Mouse (Mus musculus) limb, embryonic 10.5 days (tissue): ENCODE data around the gene Urb2. TPM values are rescaled to one million over a fixed set of nuclear protein-coding genes. Genes with fewer than 3 reads are reported as not detected.

ENCODE experiments used
- DNase-seq: peaks from one replicate; pipeline ENCODE4 v3.0.0-alpha.2; 2017; ENCODE audit warnings: low spot score
- H3K27ac ChIP-seq: fragments of 300-500 bp; sonication (generic); 2 replicates; pipeline ENCODE4 v1.5.1; 2016; ENCODE audit warnings: mild to moderate bottlenecking
- H3K27me3 ChIP-seq: fragments of 300-500 bp; sonication (generic); 2 replicates; pipeline ENCODE4 v1.6.1; 2016; ENCODE audit warnings: low read depth, mild to moderate bottlenecking; ENCODE audit not compliant: poor library complexity, severe bottlenecking
- H3K36me3 ChIP-seq: fragments of 300-500 bp; sonication (generic); 2 replicates; pipeline ENCODE4 v1.6.1; 2016; ENCODE audit warnings: mild to moderate bottlenecking, moderate library complexity
- H3K4me1 ChIP-seq: fragments of 300-500 bp; sonication (generic); 2 replicates; pipeline ENCODE4 v1.6.1; 2016
- H3K4me3 ChIP-seq: fragments of 300-500 bp; sonication (generic); 2 replicates; pipeline ENCODE4 v1.5.1; 2016; ENCODE audit warnings: mild to moderate bottlenecking, moderate library complexity
- H3K9me3 ChIP-seq: fragments of 300-500 bp; sonication (generic); replicated peaks from 2 replicates; pipeline ENCODE4 v1.6.1; 2016; ENCODE audit warnings: mild to moderate bottlenecking
- WGBS: fragments of 180-500 bp; shearing (Covaris S2); methylation state at CpG from one replicate; pipeline ENCODE4 v1.1.7; 2016; 5-methylcytosine and 5-hydroxymethylcytosine counted together
- polyA plus RNA-seq: library from polyadenylated mRNA; unstranded; fragments of >200 nt; fragmentation: Nextera tagmentation; extraction: Ambion mirVana; gene quantifications from 2 replicates; pipeline ENCODE4 v1.2.1, GENCODE M21; 2016

Gene Urb2
- polyA plus RNA-seq, 1 experiment from 2014 or later: 8.4 TPM

GRCm38 (mm10) chr8:124070363-124071324 is 49.3 kb downstream of the Urb2 start:
- H3K4me1 ChIP-seq: peaks cover 35% of the 10 kb centered on the region
- peak overlapping the region; percentile 23; the same call in 1 of the 2 replicates for H3K27ac ChIP-seq
- peak; percentile 48 for DNase-seq
- WGBS: 39% methylated on average over 18 of the region's 18 CpGs
- no peaks in the 10 kb centered on the region for H3K36me3 ChIP-seq
- no peaks in the 10 kb centered on the region for H3K27me3 ChIP-seq
- H3K4me3 ChIP-seq: no peak overlapping the region
- H3K9me3 ChIP-seq: no peaks in the 10 kb centered on the region

DNA sequence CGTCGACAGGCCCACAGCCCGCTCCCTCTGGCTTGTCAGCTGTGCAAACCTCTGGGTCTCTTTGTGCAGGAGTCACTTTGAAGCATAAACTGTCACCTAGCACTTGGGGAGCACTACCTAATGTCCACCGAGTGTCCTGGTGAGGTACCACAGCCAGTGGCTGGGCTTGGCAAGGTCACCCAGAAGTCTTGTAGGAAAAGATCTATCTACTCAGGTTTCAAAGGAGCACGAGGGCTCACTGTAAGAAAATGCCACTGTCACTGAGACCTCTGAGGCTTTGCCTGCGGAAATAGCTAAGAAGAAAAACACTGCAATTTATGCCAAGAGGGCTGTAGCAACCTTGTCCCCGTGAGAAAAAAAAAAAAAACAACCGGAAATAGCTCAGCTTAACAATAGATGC is 54.7 kb downstream of the Urb2 start:
- WGBS: 53% methylated on average over 8 of the region's 8 CpGs
- H3K9me3 ChIP-seq: no peaks in the 10 kb centered on the region
- no peaks in the 10 kb centered on the region for H3K27me3 ChIP-seq
- H3K36me3 ChIP-seq: no peaks in the 10 kb centered on the region
- H3K4me3 ChIP-seq: no peak overlapping the region
- H3K27ac ChIP-seq: peak overlapping the region; percentile 2; the same call in 1 of the 2 replicates
- peaks cover 34% of the 10 kb centered on the region for H3K4me1 ChIP-seq
- no peak for DNase-seq

DNA sequence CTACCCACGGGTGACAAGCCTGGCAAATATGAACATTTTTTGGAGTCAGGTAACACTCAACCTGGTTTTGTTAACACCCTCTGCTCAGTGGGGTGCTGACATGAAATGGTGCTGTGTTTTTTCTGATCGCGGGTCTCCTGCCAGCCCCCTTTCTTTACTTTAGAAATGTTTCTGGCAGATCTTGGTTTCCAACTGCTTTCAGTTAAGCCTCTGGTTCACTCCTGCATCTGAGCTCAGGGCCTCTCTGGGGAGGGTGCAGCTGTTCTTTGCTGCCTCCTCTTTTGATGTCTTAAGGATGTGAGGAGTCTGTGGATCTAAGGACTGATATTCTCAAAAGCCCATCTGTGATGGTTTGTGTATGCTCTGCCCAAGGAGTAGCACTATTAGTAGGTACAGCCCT is 55.1 kb downstream of the Urb2 start:
- DNase-seq: no peak
- 71% methylated on average over 3 of the region's 3 CpGs for WGBS
- Histone ChIP-seq H3K4me3 (no peak overlapping the region), H3K36me3 (no peaks in the 10 kb centered on the region), H3K4me1 (peaks cover 31% of the 10 kb centered on the region), H3K27me3 (no peaks in the 10 kb centered on the region), H3K27ac (peak overlapping the region; percentile 46; the same call in 1 of the 2 replicates), H3K9me3 (no peaks in the 10 kb centered on the region)

DNA sequence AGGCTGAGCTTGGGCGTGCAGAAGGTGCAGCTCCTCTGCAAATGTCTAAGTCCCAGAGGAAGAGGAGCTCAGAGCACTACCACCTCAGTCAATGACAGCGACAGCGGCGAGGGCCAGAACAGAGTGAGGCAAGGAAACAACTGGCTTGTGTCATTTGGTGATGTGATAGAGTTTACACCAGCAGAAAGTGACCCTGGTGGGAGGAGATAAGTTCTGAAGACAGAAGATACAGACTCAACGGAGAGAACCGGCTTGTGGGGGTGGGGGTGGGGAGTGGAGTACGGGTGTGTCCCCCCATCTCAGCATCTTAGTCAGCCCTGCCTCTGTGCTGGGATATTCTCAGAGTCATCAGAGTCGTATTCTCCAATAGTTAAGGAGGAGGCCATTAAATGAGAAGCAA is 56.1 kb downstream of the Urb2 start:
- Histone ChIP-seq H3K27me3 (no peaks in the 10 kb centered on the region), H3K9me3 (no peaks in the 10 kb centered on the region), H3K36me3 (no peaks in the 10 kb centered on the region), H3K4me3 (no peak overlapping the region), H3K4me1 (peaks cover 25% of the 10 kb centered on the region), H3K27ac (no peak overlapping the region)
- WGBS: 68% methylated on average over 8 of the region's 8 CpGs
- DNase-seq: no peak

GRCm38 (mm10) chr8:124077998-124078397 is 56.7 kb downstream of the Urb2 start:
- Histone ChIP-seq H3K36me3 (no peaks in the 10 kb centered on the region), H3K9me3 (no peaks in the 10 kb centered on the region), H3K4me1 (peaks cover 25% of the 10 kb centered on the region), H3K27me3 (no peaks in the 10 kb centered on the region), H3K4me3 (no peak overlapping the region), H3K27ac (no peak overlapping the region)
- DNase-seq: no peak
- whole genome bisulfite sequencing: 93% methylated on average over 10 of the region's 10 CpGs

DNA sequence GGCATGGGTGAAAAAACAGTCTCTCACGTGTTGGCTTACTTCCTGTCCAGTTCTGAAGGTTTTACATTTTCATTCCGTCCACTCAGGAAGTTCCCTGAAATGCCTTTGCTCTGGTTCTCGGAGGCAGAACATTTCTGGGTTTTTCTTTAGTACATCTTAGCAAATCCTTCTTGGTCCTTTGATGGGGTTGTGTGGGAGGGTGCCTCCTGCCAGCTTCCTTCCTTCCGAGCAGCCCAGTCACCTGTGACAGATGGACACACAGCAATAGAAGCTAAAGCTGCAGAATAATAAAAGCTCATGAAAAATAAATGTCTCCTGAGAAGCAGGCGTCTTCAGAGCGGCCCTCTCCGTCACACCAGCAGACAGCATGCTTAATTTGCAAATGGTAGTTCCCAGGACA is 57.7 kb downstream of the Urb2 start:
- WGBS: 86% methylated on average over 7 of the region's 7 CpGs
- no peak overlapping the region for H3K4me3 ChIP-seq
- H3K27me3 ChIP-seq: no peaks in the 10 kb centered on the region
- H3K9me3 ChIP-seq: no peaks in the 10 kb centered on the region
- peaks cover 25% of the 10 kb centered on the region for H3K4me1 ChIP-seq
- H3K27ac ChIP-seq: no peak overlapping the region
- no peak for DNase-seq
- H3K36me3 ChIP-seq: no peaks in the 10 kb centered on the region

- Histone ChIP-seq H3K4me3 (no peak overlapping the region), H3K36me3 (no peaks in the 10 kb centered on the region), H3K9me3 (no peaks in the 10 kb centered on the region), H3K27me3 (no peaks in the 10 kb centered on the region), H3K27ac (peak overlapping the region; percentile 0; the same call in 1 of the 2 replicates), H3K4me1 (peaks cover 24% of the 10 kb centered on the region)
- WGBS: 84% methylated on average over 21 of the region's 21 CpGs
- DNase-seq: no peak
These were observed 59.4 kb downstream of the Urb2 start for GRCm38 (mm10) chr8:124080467-124081326.

DNA sequence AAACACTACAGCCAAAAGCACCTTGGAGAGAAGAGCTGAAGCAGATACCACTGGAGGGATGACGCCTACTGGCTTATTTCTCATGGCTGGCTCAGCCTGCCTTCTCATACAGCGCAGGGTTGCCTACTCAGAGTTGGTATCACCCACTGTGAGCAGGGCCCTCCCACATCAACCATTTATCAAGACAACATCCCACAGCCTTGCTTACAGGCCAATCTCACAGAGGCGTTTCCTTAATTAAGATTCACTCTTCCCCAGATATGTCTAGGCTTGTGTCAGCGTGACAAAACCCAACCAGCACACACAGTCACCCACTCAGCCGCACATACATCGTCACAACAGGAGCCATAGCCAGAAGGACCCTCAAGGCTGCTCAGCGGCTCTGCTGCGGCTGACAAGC is 61.3 kb downstream of the Urb2 start:
- H3K4me3 ChIP-seq: no peak overlapping the region
- H3K4me1 ChIP-seq: peaks cover 9% of the 10 kb centered on the region
- 92% methylated on average over 8 of the region's 8 CpGs for WGBS
- DNase-seq: no peak
- no peak overlapping the region for H3K27ac ChIP-seq
- no peaks in the 10 kb centered on the region for H3K27me3 ChIP-seq
- H3K36me3 ChIP-seq: no peaks in the 10 kb centered on the region
- H3K9me3 ChIP-seq: no peaks in the 10 kb centered on the region

DNA sequence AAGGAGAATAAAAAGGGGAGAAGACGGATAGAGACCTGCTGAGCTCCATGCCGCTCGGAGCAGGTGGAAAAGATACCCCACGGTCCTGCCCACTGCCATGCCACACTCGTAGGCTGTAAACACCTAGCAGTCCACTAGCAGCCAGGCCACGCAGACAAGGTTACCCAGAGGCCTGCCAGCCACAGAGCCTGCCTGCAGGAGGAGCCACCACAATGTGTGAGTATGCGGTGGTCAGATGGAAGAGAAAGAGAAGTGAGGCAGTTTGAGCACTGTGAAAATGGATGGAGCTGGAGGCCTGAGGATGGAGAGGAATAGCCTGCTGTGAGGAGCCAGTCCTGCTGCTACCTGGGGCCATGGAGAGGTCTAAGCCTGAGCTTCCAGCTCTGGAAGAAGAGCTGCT is 62.3 kb downstream of the Urb2 start:
- no peak overlapping the region for H3K4me3 ChIP-seq
- no peaks in the 10 kb centered on the region for H3K9me3 ChIP-seq
- no peaks in the 10 kb centered on the region for H3K27me3 ChIP-seq
- H3K36me3 ChIP-seq: no peaks in the 10 kb centered on the region
- DNase-seq: no peak
- no peak overlapping the region for H3K27ac ChIP-seq
- WGBS: 85% methylated on average over 7 of the region's 7 CpGs
- H3K4me1 ChIP-seq: peaks cover 9% of the 10 kb centered on the region

GRCm38 (mm10) chr8:124085668-124086067 is 64.4 kb downstream of the Urb2 start:
- peaks cover 5% of the 10 kb centered on the region for H3K4me1 ChIP-seq
- no peaks in the 10 kb centered on the region for H3K9me3 ChIP-seq
- 78% methylated on average over 4 of the region's 4 CpGs for WGBS
- DNase-seq: no peak
- no peak overlapping the region for H3K4me3 ChIP-seq
- no peak overlapping the region for H3K27ac ChIP-seq
- no peaks in the 10 kb centered on the region for H3K27me3 ChIP-seq
- H3K36me3 ChIP-seq: no peaks in the 10 kb centered on the region

DNA sequence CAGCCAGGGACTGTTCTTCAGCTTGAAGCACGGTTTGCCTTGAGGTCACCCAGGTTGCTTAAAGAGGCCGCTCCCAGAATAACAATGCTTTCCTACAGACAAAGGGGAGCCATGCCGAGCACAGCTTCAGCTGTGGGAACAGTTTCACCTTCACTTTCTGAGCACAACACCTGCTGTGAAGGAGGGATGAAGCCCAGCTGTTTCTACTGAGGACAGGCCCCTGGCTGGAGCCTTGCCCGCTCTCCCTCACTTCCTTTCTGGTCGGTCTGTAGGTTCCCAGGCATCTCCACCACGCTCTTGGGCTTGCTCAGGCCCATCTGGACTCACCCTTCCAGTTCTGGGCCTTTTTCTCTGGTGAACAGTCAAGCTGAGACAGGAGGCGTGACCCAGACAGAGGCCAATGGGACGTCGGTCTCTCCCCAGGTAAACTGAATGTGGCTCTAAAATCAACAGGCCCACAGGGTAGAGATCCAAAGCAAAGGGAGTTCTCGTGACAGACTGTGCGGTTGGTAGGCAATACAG is 66.8 kb downstream of the Urb2 start:
- Histone ChIP-seq H3K27me3 (no peaks in the 10 kb centered on the region), H3K36me3 (no peaks in the 10 kb centered on the region), H3K4me3 (no peak overlapping the region), H3K4me1 (no peaks in the 10 kb centered on the region), H3K9me3 (no peaks in the 10 kb centered on the region), H3K27ac (peak overlapping the region; percentile 46)
- WGBS: 51% methylated on average over 11 of the region's 11 CpGs
- no peak for DNase-seq

DNA sequence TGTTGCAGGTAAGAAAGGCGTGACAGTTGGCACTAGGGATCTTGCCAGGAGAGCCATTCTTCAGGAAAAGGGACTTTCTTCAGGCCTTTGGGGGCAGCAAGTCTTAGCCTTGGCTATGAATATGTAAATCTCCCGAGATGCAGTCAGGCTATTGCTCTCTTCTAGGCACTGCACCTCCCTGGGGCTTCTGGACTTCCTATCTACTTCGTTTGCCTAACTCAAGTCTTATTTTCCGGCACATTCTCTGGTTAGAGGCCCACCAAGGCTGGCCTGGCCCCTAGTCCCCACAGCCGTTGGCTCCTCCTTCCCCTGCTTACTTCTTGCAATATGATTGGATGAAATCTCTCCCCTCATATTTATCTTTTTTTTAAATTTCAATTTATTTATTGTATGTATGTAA is 67.7 kb downstream of the Urb2 start:
- no peak overlapping the region for H3K27ac ChIP-seq
- H3K4me1 ChIP-seq: no peaks in the 10 kb centered on the region
- H3K36me3 ChIP-seq: no peaks in the 10 kb centered on the region
- no peaks in the 10 kb centered on the region for H3K27me3 ChIP-seq
- DNase-seq: no peak
- H3K9me3 ChIP-seq: no peaks in the 10 kb centered on the region
- 84% methylated on average over 5 of the region's 5 CpGs for whole genome bisulfite sequencing
- H3K4me3 ChIP-seq: no peak overlapping the region

DNA sequence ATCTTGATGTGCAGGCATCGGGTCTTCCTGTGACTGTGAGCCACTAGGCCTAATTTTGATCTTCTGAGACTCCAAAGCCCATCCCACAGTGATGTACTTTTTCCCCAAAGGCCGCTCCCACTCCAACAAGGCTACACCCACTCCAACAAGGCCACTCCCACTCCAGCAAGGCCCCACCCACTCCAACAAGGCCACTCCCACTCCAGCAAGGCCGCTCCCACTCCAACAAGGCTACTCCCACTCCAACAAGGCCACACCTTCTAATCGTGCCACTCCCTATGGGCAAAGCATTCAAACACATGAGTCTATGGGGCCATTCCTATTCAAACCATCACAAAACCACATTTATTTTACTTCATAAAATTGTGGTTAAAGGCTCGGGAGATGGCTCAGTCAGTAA is 69.2 kb downstream of the Urb2 start:
- H3K36me3 ChIP-seq: no peaks in the 10 kb centered on the region
- H3K9me3 ChIP-seq: no peaks in the 10 kb centered on the region
- no peaks in the 10 kb centered on the region for H3K4me1 ChIP-seq
- no peak for DNase-seq
- H3K27ac ChIP-seq: no peak overlapping the region
- H3K4me3 ChIP-seq: no peak overlapping the region
- WGBS: 95% methylated on average over 5 of the region's 5 CpGs
- no peaks in the 10 kb centered on the region for H3K27me3 ChIP-seq
